Mouse (Mus musculus) bone marrow, adult 2 months (tissue): Measurements from ENCODE around the gene B3gnt2. TPM values are rescaled to one million over a fixed set of nuclear protein-coding genes. Genes with fewer than 3 reads are reported as not detected.

Experiments
- H3K27ac ChIP-seq: fragments of 200-500 bp; 2 replicates; pipeline ENCODE4 v1.5.1; 2012; ENCODE audit warnings: low read depth, mild to moderate bottlenecking, control low read depth, inconsistent platforms, low read length; ENCODE audit not compliant: control insufficient read depth, poor library complexity, insufficient read depth
- H3K4me1 ChIP-seq: fragments of 200-500 bp; 2 replicates; pipeline ENCODE4 v1.6.1; 2011; ENCODE audit warnings: low read length; ENCODE audit not compliant: control insufficient read depth, insufficient read depth
- H3K4me3 ChIP-seq: fragments of 200-500 bp; replicated peaks from 2 replicates; pipeline ENCODE3; 2011; ENCODE audit warnings: mild to moderate bottlenecking, low read depth, low read length, control low read depth; ENCODE audit not compliant: control insufficient read depth
- CTCF ChIP-seq: fragments of 200-500 bp; IDR thresholded peaks from 2 replicates; pipeline ENCODE4 v1.5.1; 2011; ENCODE audit warnings: low read length, control low read depth; ENCODE audit not compliant: control insufficient read depth, insufficient read depth
- POLR2A ChIP-seq: fragments of 200-500 bp; IDR thresholded peaks from 2 replicates; pipeline ENCODE4 v1.6.1; 2011; ENCODE audit warnings: low read depth, mild to moderate bottlenecking, control low read depth, low read length, borderline replicate concordance; ENCODE audit not compliant: control insufficient read depth
- WGBS: fragments of 180-500 bp; shearing (Covaris S2); methylation state at CpG from one replicate; pipeline ENCODE4 v1.1.7; 2018; 5-methylcytosine and 5-hydroxymethylcytosine counted together
- polyA plus RNA-seq: library from polyadenylated mRNA; stranded (reverse); fragments of >200 nt; gene quantifications from 2 replicates; pipeline ENCODE4 v1.2.4, GENCODE M21; 2011; ENCODE audit warnings: low replicate concordance; ENCODE audit not compliant: missing spikeins, insufficient read depth, insufficient read length

Gene B3gnt2
- polyA plus RNA-seq, 1 experiment: 6.2 TPM

GRCm38 (mm10) chr11:22867691-22868090 is 6.9 kb upstream of the B3gnt2 start:
- no peak for TF ChIP-seq POLR2A
- TF ChIP-seq CTCF: no peak
- H3K4me1 ChIP-seq: peaks cover 5% of the 10 kb centered on the region
- 68% methylated on average over 5 of the region's 5 CpGs for WGBS

GRCm38 (mm10) chr11:22865635-22866246 is 5.0 kb upstream of the B3gnt2 start:
- WGBS: 49% methylated on average over 7 of the region's 7 CpGs
- TF ChIP-seq CTCF: no peak
- TF ChIP-seq POLR2A: no peak
- no peak overlapping the region for H3K4me3 ChIP-seq
- no peak overlapping the region for H3K27ac ChIP-seq
- H3K4me1 ChIP-seq: peaks cover 3% of the 10 kb centered on the region; the same call in 1 of the 2 replicates

More at GRCm38 (mm10) chr11:22867691-22868090, 6.9 kb upstream of the B3gnt2 start:
- no peak overlapping the region for H3K4me3 ChIP-seq
- H3K27ac ChIP-seq: no peak overlapping the region

DNA sequence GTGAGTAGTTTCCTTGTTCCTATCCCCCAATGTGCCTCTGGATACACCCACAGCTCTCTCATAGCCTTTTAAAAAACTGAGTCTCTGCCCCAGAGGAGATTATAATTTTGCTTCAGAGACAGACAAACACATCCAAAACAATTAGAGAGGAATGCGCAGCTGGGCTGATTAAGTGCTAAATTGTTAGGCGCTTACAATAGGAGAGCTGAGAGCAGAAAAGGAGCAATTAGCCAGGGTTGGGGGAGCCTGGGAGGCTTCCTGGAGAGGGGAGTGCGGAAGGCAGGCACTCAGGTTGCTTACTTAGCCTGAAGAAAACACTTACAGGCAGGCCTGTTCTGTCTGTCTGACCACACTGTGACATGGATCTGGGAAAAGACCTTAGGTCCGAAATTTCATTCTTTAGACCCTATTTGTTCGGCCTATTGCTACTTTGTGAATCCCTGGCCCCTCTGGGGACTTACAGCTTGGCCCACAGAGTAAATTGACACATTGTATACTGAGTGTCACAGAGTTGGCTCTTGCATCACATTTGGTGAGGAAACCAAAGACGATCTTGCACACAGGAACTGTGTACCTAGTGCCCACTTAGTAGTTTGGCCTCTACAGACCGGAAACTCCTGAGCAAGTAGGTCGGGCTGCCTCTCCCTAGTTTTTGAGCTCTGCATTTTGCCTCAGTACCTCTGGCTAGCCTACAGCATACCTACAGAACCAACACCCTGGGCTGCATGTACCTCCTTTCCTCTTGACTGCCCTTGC is 3.7 kb upstream of the B3gnt2 start:
- H3K27ac ChIP-seq: peak overlapping the region; percentile 59
- H3K4me1 ChIP-seq: peaks cover 3% of the 10 kb centered on the region; the same call in 1 of the 2 replicates
- TF ChIP-seq POLR2A: no peak
- TF ChIP-seq CTCF: no peak
- H3K4me3 ChIP-seq: no peak overlapping the region
- WGBS: 55% methylated on average over 8 of the region's 8 CpGs

DNA sequence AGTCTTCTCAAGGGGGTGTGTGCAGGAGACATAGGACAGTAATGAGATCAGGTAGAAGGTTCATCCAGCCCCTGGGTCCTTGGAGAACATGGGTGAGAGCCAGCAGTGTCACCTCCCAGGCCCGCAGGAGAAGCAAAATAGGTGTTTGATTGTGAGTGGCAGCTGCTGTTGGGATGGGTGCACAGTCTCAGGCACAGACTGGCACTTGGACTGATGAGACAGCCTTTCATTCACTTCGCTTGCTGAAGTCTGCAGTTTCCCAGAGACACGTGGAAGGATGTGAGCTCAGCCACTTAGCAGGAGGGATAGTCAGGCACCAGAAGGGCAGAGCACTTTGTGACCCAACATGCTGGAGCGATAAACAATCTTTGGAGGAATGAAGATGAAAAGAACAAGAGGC is 2.8 kb upstream of the B3gnt2 start:
- Histone ChIP-seq H3K4me1 (peaks cover 3% of the 10 kb centered on the region; the same call in 1 of the 2 replicates), H3K4me3 (no peak overlapping the region), H3K27ac (no peak overlapping the region)
- no peak for TF ChIP-seq CTCF
- TF ChIP-seq POLR2A: no peak
- 74% methylated on average over 4 of the region's 4 CpGs for WGBS

- Histone ChIP-seq H3K4me3 (no peak overlapping the region), H3K4me1 (peaks cover 4% of the 10 kb centered on the region; the same call in 1 of the 2 replicates), H3K27ac (no peak overlapping the region)
- TF ChIP-seq CTCF: no peak
- no peak for TF ChIP-seq POLR2A
- 82% methylated on average over 4 of the region's 4 CpGs for WGBS
Measured at GRCm38 (mm10) chr11:22861315-22861714, 554 bp upstream of the B3gnt2 start.

DNA sequence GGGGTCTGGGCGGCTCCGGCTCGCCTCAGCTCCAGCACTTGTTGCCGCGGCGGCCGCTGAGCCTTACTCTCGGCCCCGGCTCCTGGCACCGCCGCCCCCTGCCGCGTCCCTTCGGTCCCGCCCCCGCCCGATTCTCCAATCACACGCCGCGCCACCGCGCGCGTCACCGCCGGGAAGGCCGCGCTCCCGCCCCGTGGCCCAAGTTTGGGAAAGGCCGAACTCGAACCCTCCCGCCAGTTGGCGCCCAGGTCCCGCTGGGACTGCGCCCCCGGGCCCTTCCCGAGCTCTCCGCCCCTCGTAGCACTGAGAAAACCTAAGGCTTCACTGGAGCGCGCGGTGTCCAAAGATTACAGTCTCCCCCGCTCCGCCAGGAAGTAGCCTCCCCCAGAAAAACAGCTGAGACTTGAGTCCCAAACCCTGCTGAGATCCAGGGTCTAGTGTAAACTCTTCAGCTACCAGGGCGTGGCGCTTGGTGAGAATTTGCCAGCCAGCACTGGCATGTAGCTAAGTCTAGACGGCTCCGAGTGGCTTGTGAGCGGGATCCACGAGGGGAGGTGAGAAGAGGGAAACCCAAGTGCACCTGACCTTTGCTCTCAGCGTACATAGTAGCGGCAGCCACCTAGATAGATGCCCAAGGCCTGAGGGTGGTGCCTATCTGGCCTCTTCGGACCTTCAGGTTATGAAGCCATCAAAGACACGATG is 977 bp downstream of the B3gnt2 start:
- Histone ChIP-seq H3K4me1 (peaks cover 3% of the 10 kb centered on the region; the same call in 1 of the 2 replicates), H3K27ac (peak overlapping the region; percentile 92), H3K4me3 (peak overlapping the region; percentile 92)
- peak; percentile 88; the same call in 1 of the 2 replicates for TF ChIP-seq POLR2A
- no peak; the same call in 1 of the 2 replicates for TF ChIP-seq CTCF
- under 1% methylated on average over 54 of the region's 55 CpGs for WGBS

DNA sequence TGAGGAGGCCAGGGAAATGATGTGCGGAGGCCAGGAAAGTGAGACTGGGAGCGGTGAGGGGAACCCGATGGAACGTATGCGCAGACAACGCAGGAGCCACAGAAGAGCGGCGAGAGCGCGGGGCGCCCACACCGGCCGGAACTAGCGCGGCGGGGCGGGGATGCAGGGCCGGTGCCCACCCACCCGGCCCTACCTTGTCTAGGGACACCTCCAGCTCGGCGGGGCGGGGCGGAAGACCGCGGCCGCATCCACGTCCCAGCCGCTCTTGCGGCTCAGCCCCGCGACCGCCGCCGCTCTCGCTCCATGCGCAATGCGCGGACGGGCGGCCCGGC is 1.5 kb downstream of the B3gnt2 start:
- peak overlapping the region; percentile 92 for H3K4me3 ChIP-seq
- H3K27ac ChIP-seq: peak overlapping the region; percentile 92
- WGBS: 2% methylated on average over 39 of the region's 41 CpGs
- no peak for TF ChIP-seq POLR2A
- no peak for TF ChIP-seq CTCF
- H3K4me1 ChIP-seq: peaks cover 3% of the 10 kb centered on the region; the same call in 1 of the 2 replicates
